Mouse (Mus musculus): Measurements from ENCODE around the gene Zfp36l1.

The Zfp36l1 gene

GRCm38 (mm10) chr12:80070534-80071287 lies 42.1 kb downstream of the Zfp36l1 start:
- no peak for DNase-seq (ENCODE audit: low spot score in 2 of 2)

DNA sequence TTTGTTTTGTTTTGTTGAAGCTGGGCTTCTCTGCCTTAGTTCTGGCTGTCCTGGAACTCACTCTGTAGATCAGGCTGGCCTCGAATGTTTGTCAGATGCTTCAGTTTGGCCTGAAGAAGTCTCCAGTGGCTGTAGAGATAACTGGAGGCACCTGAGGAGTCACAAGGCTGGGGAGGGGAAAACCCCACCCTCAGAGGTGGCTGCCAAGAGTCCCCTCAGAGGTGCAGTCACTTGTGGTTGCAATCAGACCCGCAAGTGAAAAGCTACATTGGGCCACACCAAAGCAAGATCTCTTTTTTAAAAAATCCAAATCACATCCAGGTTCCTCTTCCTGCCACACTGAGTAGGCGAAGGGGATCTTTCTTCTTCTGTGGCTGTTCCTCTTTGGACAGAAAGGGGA lies 43.8 kb downstream of the Zfp36l1 start:
- no peak for DNase-seq (ENCODE audit: low spot score in 2 of 2)

DNA sequence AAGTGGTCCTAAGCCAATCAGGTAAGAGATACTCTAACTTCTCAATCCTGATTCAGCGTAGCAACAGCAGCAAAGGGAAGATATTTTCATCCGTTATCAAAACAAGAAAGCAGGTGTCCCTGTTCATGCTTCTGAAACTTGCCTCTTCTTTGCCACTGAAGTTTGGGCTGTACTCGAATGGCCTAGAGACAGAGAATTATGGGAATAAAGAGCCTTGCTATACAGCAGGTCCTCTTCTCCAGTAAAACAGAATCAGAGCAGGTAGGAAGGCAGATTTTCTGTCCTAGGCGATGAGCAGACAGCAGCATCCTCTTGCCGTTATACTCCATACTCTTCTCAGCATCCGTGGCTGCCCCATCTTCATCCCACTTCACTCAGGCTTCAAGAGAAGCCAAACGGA lies 44.8 kb downstream of the Zfp36l1 start:
- DNase-seq (ENCODE audit: low spot score in 2 of 2): no peak

DNA sequence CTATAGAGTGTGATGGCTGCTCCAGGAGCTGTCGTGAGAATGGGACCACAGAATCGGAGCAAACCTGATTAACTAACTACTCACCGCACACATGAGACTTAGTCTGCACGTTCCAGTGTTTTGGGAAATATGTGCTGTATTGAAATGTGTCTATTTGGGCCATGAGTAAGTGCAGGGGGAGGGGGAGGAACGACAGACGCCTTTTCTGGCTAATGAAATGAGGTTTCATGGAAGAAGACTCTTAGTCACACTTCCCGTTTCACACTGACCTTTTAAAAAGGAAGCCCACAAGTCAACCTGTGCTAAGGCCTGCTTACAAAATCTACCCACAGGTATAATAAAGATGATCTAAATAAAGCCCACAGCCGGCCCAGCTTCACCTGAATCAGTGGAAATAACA lies 47.8 kb downstream of the Zfp36l1 start:
- no peak for DNase-seq (ENCODE audit: low spot score in 2 of 2)

DNA sequence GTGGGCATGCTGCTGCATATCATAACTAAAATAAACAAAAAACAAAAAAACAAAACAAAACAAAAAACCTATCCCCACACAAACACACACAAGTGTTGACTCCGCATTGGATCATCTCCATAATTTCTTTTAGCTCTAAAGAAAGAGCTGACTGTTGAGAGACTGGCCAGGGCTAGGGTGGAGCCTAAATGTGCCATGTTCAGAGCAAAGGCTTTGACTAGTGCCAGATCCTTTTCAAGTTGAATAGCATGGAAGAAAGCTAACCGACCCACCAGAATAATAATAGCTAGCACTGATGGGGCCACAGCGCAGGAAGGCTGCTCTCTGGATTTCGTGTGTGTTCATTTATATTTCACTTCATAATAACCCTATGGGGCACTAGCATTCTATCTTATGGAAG lies 48.5 kb downstream of the Zfp36l1 start:
- peak in 1 of 2 experiments; percentile 6 for DNase-seq (ENCODE audit: low spot score in 2 of 2)

- DNase-seq (ENCODE audit: low spot score in 2 of 2): no peak
Observed at GRCm38 (mm10) chr12:80063402-80064150, 49.2 kb downstream of the Zfp36l1 start.

DNA sequence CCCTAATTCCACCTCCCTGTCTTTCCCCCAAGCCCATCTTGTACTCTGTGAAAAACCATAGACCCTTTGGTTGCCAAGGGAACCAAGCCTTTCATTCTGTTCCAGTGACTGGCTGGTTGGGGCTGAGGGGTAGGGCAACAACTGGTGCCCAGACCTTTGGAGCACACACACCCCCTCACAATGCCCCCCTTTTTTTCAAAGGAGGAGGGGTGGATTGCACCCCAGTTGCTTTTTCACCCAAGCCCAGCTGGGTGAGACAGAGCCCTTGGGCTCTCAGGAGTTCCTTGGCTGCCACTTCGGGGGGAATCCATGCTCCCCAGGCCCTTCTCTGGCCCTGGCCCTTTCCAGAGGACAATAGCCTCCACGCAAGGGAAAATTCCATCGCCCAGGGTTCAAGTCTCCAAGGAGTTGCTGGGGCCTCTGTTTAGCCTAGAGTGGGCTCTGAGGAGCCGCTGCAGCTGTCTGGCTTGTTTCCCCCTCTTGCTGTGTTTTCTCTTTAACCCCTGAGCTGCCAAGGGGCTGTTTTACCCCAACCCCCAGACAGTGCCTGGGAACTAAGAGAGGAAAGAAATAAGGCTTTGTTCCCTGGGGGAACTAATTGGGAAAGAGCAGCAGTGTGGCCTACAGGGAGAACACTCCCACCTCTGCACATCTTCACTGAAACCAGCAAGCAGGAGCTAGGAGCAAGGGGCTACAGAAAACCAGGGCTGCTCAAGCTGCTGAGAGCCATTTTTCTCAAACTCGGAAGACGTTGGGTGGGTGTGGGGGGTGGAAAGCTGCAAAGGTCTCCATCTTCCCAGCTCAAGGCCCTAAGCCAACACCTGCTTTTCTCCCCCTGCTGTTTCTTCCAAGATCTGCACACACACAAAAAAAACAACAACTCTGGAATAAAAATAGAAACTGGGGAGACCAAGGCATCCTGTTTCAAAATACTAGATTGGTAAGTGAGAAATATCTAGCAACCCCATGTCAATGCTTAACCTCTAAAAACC lies 50.1 kb downstream of the Zfp36l1 start:
- peak; percentile 28 to 61 for DNase-seq (ENCODE audit: low spot score in 2 of 2)

GRCm38 (mm10) chr12:80061810-80062209 lies 51.0 kb downstream of the Zfp36l1 start:
- no peak for DNase-seq (ENCODE audit: low spot score in 2 of 2)

DNA sequence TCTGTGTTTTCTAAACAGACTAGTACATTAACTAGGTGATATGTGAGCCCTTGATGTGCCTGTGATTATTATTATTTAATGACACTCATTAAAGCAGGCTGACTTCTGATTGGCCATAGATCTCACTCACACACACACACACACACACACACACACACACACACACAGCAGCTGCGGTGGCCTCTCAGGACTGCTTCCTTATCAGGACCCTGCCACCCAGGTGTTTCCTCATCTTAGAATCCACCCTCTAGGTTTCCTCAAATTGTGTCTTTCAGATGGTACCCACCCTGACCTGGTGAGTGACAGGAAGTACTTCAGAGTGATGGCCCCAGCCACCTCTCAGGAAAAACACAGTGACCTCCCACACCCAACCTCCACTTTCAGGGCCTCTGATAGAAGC lies 52.0 kb downstream of the Zfp36l1 start:
- DNase-seq (ENCODE audit: low spot score in 2 of 2): no peak

DNA sequence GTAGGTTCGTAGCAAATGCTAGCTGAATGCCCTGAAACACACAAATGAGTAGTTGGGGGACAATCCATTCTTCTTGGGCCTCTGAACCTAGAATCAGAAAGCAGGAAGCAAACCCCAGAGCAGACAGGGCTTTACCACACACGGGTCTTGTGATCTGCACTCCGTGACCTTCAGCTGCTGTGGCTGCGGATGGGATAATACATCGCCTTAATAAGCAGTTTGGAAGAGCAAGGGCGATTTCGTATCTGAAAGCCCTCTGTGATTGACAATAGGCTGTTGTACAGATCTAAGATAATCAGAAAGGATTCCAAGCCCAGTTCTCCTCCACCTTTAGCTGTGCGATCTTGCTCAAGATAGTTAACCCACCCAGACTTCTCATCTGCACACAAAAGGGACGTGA lies 52.5 kb downstream of the Zfp36l1 start:
- no peak for DNase-seq (ENCODE audit: low spot score in 2 of 2)

DNA sequence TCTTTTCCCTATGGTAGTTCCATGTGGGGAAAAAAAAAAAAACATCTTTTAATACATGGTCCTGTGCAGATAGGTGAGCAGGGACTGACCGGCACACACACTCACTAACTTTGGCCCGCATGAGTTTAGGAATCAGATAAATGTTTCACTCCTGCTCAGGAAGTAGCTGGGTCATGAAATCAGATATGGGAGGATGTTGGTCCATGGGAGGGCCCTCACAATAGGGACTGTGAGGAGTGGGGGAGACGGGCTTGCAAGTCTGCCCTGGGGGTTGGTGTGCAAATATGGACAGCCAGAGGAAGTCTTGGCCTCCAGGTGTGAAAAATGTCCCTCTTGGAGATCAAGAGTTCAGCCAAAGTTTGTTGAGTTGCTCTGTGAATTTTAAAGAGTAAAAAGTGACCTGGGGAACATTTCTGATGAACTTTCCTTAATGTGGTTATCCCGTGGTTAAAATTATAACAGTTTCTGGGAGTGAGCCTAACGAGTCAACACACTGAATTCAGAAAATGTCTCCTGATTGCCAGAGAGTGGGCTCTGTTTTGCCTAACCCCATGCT lies 53.0 kb downstream of the Zfp36l1 start:
- no peak for DNase-seq (ENCODE audit: low spot score in 2 of 2)
